Mouse (Mus musculus): Measurements from ENCODE around the gene Angptl2. TPM values are rescaled to one million over a fixed set of nuclear protein-coding genes. Genes with fewer than 3 reads are reported as not detected.

Angptl2 gene
- 11.0 and 13.0 TPM in 2 replicates for polyA plus RNA-seq (2015; fragmentation: Nextera tagmentation; extraction: Ambion mirVana)

DNA sequence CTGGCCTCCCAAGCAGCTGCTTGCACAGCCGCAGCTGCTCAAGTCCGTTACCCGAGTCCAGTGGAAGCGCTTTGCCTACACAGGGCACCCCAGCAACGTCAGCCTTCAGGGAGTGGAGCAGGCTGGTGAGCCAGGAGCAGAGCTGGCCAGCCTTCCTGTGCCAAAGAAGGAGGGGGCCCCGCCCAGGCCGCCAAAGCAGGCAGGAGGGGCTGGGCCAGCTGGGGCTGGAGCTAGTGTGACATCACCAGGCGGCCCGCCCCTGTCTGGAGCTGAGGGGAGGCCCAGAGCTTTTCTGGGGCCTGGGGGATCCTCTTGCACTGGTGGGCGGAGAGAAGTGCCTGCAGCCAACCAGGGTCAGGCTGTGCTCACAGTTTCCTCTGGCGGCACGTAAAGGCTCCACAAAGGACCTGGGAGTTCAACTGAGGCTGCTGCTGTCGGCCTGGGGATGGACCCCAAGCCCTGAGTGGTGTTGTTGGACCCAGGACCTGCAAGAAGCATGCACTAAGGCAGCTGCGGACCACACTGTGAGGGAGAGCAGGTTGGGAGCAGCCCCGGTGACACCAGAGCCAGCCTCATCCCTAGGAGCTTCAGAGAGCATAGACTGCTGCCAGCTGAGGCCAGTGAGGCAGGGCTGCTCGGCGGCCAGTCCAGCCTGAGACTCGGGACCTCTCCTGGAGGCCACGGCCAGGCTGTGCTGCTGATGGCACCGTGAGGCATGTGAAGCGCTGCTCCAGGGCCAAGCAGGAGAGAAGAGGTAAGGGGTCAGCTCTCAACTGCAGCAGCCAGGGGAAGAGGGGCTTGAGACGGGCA lies at the start of gene Angptl2:
Angptl2 (plus strand) TSS at position 370 of the 810 bp plus-strand sequence.
- 0% methylated on average over 22 of the region's 22 CpGs for WGBS
- Histone ChIP-seq H3K4me2 (peak within 1 kb of the TSS; percentile 82), H3K27ac (peak within 1 kb of the TSS; percentile 87), H3K27me3 (no peaks in the 10 kb centered on the region), H3K4me1 (peaks cover 48% of the 10 kb centered on the region), H3K36me3 (ENCODE audit: poor library complexity, severe bottlenecking) (0 out of 2 replicates have a peak, but pooled peaks cover 6% of the 10 kb centered on the region), H3K9me3 (replicated peaks) (no peaks in the 10 kb centered on the region), H3K9ac (peak within 1 kb of the TSS; percentile 80), H3K4me3 (peak within 1 kb of the TSS; percentile 49)
- ATAC-seq, result peak; percentile 97

DNA sequence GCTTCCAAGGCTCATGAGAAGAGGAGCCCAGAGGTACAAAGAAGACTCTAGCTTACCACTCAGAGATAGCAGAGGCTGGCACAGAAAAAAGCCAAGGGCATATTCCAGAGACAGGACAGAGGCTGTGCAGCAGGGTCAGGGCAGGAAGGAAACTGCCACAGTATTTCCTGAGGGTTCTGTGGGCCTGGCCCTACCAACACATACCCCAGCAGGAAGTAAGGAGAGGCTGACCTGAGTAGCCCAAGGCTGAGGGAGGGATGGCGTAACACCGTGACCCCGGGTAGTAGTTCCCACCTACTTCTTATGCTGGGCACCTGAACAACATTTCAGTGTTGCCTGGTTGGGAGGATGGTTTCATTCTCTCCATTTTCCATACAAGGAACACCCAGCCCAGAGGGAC lies 48.8 kb upstream of the Angptl2 start:
- WGBS, result 91% methylated on average over 3 of the region's 3 CpGs
- peaks cover 17% of the 10 kb centered on the region for H3K4me1 ChIP-seq
- H3K4me3 ChIP-seq, result no peak overlapping the region

DNA sequence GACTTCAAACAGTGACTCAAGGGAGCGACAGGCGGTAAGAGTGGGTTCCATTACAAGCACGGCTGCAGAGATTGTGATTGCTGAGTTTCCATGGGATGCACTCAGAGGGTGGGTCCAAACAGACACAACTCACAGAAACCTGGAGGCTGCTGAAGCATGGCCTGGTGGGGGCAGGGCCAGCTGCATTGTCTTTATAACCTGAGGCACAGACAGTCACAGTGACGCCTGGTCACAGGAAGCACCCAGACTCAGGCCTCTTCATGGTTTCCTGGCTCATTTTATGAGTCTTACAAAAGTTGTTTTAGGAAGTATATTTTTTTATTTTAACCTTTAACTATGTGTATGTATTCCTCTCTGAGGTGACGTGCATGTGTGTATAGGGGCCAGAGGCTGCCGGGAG lies 46.4 kb upstream of the Angptl2 start:
- Histone ChIP-seq H3K9ac (no peak overlapping the region), H3K27ac (no peak overlapping the region), H3K9me3 (replicated peaks) (no peaks in the 10 kb centered on the region), H3K4me1 (peaks cover 17% of the 10 kb centered on the region), H3K4me2 (no peak overlapping the region), H3K36me3 (ENCODE audit: poor library complexity, severe bottlenecking) (peaks cover 64% of the 10 kb centered on the region), H3K4me3 (no peak overlapping the region), H3K27me3 (no peaks in the 10 kb centered on the region)
- ATAC-seq, result no peak
- 85% methylated on average over 6 of the region's 6 CpGs for WGBS

More for the DNA sequence above, 48.8 kb upstream of the Angptl2 start:
- Histone ChIP-seq H3K36me3 (ENCODE audit: poor library complexity, severe bottlenecking) (peaks cover 58% of the 10 kb centered on the region), H3K9me3 (replicated peaks) (no peaks in the 10 kb centered on the region), H3K9ac (no peak overlapping the region), H3K27me3 (no peaks in the 10 kb centered on the region), H3K27ac (no peak overlapping the region), H3K4me2 (no peak overlapping the region)
- ATAC-seq, result no peak

DNA sequence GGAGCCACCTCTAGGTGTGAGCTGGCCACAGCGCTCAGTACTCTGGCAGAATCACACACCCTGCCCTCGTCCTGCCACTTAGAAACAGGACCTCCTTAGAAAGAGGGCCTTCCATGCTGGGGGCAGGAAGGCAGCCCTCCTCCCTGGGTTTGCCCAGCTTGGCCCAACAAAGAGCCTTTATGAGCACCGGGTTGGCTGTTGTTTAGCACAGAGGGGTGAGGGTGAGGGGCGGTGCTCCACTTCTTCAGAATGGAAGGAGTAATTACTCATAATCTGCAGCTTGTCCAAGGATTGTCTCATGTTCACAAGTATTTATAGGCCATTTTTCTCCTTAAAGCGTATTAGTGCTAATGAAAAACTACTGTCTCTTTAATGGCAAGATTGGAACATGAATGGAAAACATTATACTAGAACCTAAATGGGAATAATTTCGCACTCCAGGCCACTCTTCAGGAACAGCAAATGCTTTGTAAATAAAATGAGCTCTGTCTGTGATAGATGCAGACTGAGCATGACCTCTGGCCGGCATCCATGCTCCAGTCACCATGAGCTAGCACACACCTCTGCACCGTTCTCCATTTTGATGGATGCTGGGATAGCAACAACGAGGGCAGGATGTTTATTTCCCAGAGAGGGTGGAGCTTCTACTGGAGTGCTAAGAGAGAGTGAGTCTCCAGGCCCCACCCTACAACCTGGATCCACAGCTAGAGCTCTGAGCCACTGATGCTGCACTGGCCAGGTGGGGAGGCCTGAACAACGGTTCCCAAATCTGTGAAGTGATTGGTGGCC lies 44.9 kb upstream of the Angptl2 start:
- Histone ChIP-seq H3K4me3 (no peak overlapping the region), H3K36me3 (ENCODE audit: poor library complexity, severe bottlenecking) (peaks cover 59% of the 10 kb centered on the region), H3K9me3 (replicated peaks) (no peaks in the 10 kb centered on the region), H3K4me1 (peaks cover 17% of the 10 kb centered on the region), H3K27me3 (no peaks in the 10 kb centered on the region), H3K9ac (no peak overlapping the region), H3K4me2 (no peak overlapping the region), H3K27ac (peak overlapping the region; percentile 3)
- WGBS, result 28% methylated on average over 10 of the region's 10 CpGs
- ATAC-seq, result peak; percentile 76

DNA sequence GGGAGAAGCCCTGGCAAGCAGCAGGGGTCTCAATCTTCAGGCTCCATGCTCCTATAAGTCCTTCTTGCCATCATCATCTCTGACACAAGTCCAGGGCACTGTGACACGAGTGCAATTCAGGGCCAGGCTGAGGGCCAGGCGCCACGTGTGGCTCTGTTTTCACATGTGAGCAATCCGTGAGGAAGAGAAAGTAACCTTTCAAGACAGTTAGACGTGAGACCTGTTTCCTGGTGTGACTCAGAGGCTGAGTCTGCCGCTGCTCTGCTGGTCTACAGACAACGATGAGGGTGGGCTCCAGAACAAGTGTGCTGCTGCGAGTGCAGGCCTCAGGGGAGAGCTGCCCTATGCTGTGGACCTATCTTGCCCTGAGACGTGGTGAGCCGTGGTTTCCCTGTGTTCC lies 42.7 kb upstream of the Angptl2 start:
- peaks cover 22% of the 10 kb centered on the region for H3K4me1 ChIP-seq
- no peak overlapping the region for H3K9ac ChIP-seq
- no peak overlapping the region for H3K4me3 ChIP-seq
- peaks cover 38% of the 10 kb centered on the region for H3K36me3 ChIP-seq (ENCODE audit: poor library complexity, severe bottlenecking)
- ATAC-seq, result no peak
- H3K9me3 ChIP-seq (replicated peaks), result no peaks in the 10 kb centered on the region
- H3K27me3 ChIP-seq, result no peaks in the 10 kb centered on the region
- H3K27ac ChIP-seq, result no peak overlapping the region
- 85% methylated on average over 10 of the region's 10 CpGs for WGBS
- no peak overlapping the region for H3K4me2 ChIP-seq

DNA sequence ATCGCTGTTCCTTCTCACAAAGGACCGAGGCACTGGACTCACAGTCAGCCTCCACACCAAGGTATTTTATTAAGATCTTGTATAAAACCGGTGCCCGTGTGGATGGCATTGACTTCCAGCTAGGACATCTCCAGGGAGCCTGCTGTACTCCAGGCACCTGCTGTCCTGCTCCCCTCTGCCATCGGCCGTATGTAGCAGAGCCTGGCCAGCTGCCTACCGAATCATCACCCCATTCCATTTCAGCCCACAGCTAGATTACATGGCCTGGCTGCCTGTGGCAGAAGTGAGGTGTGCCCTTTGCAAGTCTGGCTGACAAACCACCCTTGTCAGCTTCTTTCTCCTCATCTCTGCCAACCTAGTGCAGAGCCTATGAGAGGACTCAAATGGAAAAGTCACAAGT lies 42.2 kb upstream of the Angptl2 start:
- 93% methylated on average over 7 of the region's 7 CpGs for WGBS
- Histone ChIP-seq H3K36me3 (ENCODE audit: poor library complexity, severe bottlenecking) (peaks cover 33% of the 10 kb centered on the region), H3K4me1 (peaks cover 28% of the 10 kb centered on the region), H3K9me3 (replicated peaks) (no peaks in the 10 kb centered on the region), H3K9ac (no peak overlapping the region), H3K4me3 (no peak overlapping the region), H3K27me3 (no peaks in the 10 kb centered on the region), H3K4me2 (no peak overlapping the region), H3K27ac (no peak overlapping the region)
- no peak for ATAC-seq

DNA sequence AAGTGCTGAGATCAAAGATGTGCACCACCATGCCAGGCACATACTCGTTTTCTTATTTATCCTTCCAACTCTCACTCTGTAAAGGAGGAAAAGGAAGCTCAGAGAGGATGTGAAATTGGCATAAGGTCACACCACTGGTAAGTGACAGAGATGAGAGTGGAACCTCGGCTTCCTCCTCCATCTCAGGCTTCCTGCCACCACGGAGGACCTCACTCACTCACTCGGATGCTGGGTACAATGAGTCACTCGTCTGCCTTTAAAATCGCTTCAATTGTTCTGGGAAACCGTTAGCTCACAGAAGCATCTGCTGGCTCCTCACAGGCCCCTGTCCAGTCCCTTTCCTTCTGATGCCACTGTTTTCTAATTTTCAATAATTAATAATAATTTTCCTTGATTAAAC lies 39.4 kb upstream of the Angptl2 start:
- Histone ChIP-seq H3K9me3 (replicated peaks) (no peaks in the 10 kb centered on the region), H3K36me3 (ENCODE audit: poor library complexity, severe bottlenecking) (peaks cover 25% of the 10 kb centered on the region), H3K4me2 (no peak overlapping the region), H3K4me3 (no peak overlapping the region), H3K9ac (no peak overlapping the region), H3K4me1 (peaks cover 38% of the 10 kb centered on the region), H3K27ac (no peak overlapping the region), H3K27me3 (no peaks in the 10 kb centered on the region)
- 49% methylated on average over 7 of the region's 7 CpGs for WGBS
- no peak for ATAC-seq

DNA sequence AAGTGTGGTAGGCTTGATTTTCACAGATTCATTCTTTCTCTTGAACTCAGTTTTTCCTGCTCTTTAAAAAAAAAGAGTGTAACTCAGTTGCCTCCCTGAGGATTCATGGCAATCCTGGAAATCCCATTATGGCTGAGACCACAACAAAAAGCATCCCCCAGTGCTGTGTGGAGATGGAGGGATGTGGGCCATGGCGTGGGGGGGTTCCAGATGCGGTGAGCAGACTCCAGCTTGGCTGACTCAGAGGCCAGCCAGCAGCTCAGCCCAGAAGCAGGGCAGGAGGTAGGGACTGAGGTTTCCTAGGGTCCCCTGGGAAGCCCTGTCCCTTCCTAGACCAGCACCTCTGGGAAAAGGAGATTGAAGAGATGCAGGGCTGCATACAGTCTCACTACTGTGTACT lies 38.9 kb upstream of the Angptl2 start:
- Histone ChIP-seq H3K36me3 (ENCODE audit: poor library complexity, severe bottlenecking) (peaks cover 21% of the 10 kb centered on the region), H3K4me2 (no peak overlapping the region)

DNA sequence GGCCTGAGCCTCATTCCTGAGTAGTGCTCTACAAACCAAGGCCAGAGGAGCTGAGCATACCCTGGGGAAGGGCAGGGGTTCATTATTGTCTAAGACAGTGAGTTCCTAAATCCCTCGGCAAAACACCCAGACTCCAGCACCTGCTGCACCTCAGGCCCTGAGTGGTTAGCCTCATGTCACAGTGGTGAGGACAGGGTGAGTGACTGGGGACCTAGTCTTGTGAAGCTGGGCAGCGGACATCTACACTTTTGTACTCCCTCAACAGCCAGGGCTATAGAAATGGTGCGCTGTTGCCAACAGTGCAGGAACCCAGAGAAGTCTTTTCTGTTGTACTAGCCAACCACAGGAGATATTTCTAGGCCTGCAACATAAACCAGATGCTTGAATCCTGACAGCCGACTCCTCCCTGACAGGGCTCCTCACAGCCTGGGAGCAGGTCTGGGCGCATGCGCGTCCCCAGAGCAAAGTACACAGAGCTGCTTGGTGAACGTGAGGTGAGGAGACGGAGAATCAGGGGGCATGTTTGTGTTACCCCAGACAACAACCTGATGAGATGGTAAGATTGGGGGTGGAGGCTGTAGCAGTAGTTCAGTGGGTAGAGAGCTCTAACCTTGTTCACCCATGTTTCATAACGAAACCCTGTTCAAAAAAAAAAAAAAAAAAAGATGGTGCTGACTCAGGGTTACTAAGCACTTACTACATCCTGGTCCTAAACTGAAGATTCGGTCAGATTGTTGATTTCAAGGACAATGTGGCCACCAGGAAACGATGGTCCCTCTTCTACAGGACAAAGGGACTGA lies 38.2 kb upstream of the Angptl2 start:
- no peaks in the 10 kb centered on the region for H3K9me3 ChIP-seq (replicated peaks)
- H3K27me3 ChIP-seq, result no peaks in the 10 kb centered on the region
- H3K4me1 ChIP-seq, result peaks cover 32% of the 10 kb centered on the region
- H3K4me3 ChIP-seq, result no peak overlapping the region
- no peak overlapping the region for H3K9ac ChIP-seq
- no peak overlapping the region for H3K4me2 ChIP-seq
- 91% methylated on average over 12 of the region's 12 CpGs for WGBS
- H3K27ac ChIP-seq, result no peak overlapping the region
- no peak for ATAC-seq
- H3K36me3 ChIP-seq (ENCODE audit: poor library complexity, severe bottlenecking), result peaks cover 14% of the 10 kb centered on the region

More for the DNA sequence above, 38.9 kb upstream of the Angptl2 start:
- H3K4me1 ChIP-seq, result peaks cover 34% of the 10 kb centered on the region
- H3K4me3 ChIP-seq, result no peak overlapping the region
- H3K9me3 ChIP-seq (replicated peaks), result no peaks in the 10 kb centered on the region
- H3K27ac ChIP-seq, result no peak overlapping the region
- WGBS, result 53% methylated on average over 2 of the region's 2 CpGs
- no peak overlapping the region for H3K9ac ChIP-seq
- H3K27me3 ChIP-seq, result no peaks in the 10 kb centered on the region
- ATAC-seq, result no peak

DNA sequence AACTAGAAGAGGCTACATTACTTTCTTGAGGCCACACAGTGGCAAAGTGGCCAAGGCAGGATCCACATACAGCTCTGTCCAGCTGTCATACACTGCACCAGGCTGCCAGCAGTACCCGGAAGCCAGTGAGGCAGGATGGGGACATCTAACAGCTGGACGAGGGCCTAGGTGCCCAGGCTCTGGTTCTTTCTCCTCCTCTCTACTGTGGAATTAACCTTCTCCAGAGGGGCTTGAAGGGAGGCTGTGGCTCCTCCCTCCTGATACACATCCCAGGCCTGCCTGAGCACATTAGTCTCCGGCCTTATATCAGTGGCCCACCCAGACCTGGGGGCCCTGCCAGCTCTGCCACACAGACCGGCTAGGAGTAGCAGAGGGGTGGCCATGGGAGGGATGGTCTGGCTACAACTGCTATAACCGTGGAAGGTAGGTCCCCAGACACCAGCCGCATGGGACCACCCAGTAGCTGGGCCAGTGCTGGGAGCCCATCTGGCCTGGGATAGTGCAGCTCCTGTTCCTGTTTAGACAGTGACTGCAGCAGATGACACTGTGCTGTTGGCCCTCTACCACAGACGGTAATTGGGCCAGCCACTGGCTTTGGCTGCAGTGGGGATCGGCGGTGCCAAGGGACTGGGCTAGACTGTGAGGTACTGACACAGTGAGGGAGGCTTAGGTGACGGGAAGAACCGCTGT lies 37.5 kb upstream of the Angptl2 start:
- 0 out of 2 replicates have a peak overlapping the region, but pooled peaks have one; percentile 11 for H3K27ac ChIP-seq
- H3K9me3 ChIP-seq (replicated peaks), result no peaks in the 10 kb centered on the region
- H3K4me3 ChIP-seq, result no peak overlapping the region
- H3K4me2 ChIP-seq, result no peak overlapping the region
- H3K9ac ChIP-seq, result no peak overlapping the region
- H3K36me3 ChIP-seq (ENCODE audit: poor library complexity, severe bottlenecking), result peaks cover 6% of the 10 kb centered on the region
- ATAC-seq, result peak; percentile 76
- no peaks in the 10 kb centered on the region for H3K27me3 ChIP-seq
- 58% methylated on average over 11 of the region's 11 CpGs for WGBS
- peaks cover 32% of the 10 kb centered on the region for H3K4me1 ChIP-seq

DNA sequence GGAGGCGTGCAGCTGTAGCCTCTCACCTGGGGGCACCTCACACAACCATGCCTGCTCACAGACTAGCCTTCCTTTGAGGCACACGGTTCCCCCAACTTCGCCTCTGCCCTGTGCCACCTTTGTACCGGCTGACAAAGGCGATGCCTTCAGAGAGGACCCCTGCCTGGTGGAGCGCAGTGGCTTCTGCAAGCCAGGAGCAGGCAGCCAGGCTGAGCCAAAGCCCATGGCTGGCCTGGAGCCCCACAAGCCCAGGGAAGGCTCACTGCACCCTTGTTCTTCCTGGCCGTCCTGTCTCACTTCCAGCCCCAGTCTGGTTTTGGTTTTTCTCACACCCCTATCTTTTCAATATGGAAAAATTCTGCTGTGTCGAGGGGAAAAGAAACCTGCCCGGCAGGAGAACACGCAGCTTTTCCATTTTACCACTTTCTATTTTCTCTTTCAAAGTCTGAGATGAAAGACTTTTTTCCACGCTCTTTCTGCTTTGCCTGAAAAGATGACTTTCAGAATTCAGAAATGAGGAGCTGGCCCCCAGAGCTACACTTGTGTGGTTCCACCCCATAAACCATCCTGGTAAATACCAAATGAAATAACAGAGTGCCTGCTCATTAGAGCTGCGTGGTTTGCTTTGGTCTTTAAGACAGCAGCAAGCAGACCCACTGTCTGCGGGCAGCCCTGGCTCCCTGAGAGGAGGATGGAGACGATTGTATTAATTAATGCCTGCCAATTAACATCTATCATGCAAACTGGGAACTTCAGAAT lies 36.5 kb upstream of the Angptl2 start:
- Histone ChIP-seq H3K27ac (0 out of 2 replicates have a peak overlapping the region, but pooled peaks have one; percentile 11), H3K9ac (peak overlapping the region; percentile 27; the same call in 1 of the 2 replicates), H3K9me3 (replicated peaks) (no peaks in the 10 kb centered on the region), H3K4me2 (no peak overlapping the region; the same call in 1 of the 2 replicates), H3K4me3 (no peak overlapping the region), H3K27me3 (no peaks in the 10 kb centered on the region), H3K4me1 (peaks cover 32% of the 10 kb centered on the region), H3K36me3 (ENCODE audit: poor library complexity, severe bottlenecking) (no peaks in the 10 kb centered on the region)
- WGBS, result 27% methylated on average over 14 of the region's 14 CpGs
- no peak for ATAC-seq

Measured in forebrain, embryonic 13.5 days (tissue).